8 mouse cellular contexts compared by ENCODE assay signal in genomic region chr17:26951952-26952877, GRCm38 (mm10). TPM values are rescaled to one million over a fixed set of nuclear protein-coding genes. Genes with fewer than 3 reads are reported as not detected.
DNase-seq lines count a peak whose midpoint lies in the region; ATAC-seq and TF ChIP-seq lines count a peak whose summit lies in the region.

No protein-coding gene starts in this region.

- 0 out of 2 replicates have a peak, but pooled peaks have one; percentile 25 for ATAC-seq in hindbrain, embryonic 11.5 days (ENCODE audit: low FRiP score)
- peak; percentile 49 for ATAC-seq in midbrain, embryonic 13.5 days

- H3K27me3 ChIP-seq in kidney, adult 2 months (replicated peaks; ENCODE audit: control insufficient read depth, insufficient read depth, low read length), result no peaks in the 10 kb centered on the region
- H3K27me3 ChIP-seq in hindbrain, embryonic 11.5 days (ENCODE audit: control insufficient read depth, insufficient read depth, low read length), result no peaks in the 10 kb centered on the region
- H3K27me3 ChIP-seq in midbrain, embryonic 13.5 days, result no peaks in the 10 kb centered on the region

- DNase-seq in kidney, adult 2 months, result no peak
- DNase-seq in kidney, postnatal 25 days, result no peak
- peak; percentile 35 for DNase-seq in hindbrain, embryonic 11.5 days (ENCODE audit: low spot score)
- DNase-seq in gastrocnemius, postnatal 4 days (ENCODE audit: low spot score in 2 of 2), result no peak
- DNase-seq in layer of hippocampus, adult 8-10 months (ENCODE audit: low spot score in 2 of 2), result no peak
- no peak for DNase-seq in cerebellum, postnatal 4 days (ENCODE audit: low spot score in 2 of 2)

- TF ChIP-seq POLR2A in kidney, adult 2 months (IDR thresholded peaks at IDR 0.05; ENCODE audit: low read depth, low read length), result no peak
- no peak for TF ChIP-seq POLR2A in cortical plate, adult 2 months (IDR thresholded peaks at IDR 0.05; ENCODE audit: extremely low read depth, insufficient read depth, low read length)

- no peaks in the 10 kb centered on the region for H3K9me3 ChIP-seq in hindbrain, embryonic 11.5 days (ENCODE audit: control insufficient read depth, low read length)
- no peaks in the 10 kb centered on the region for H3K9me3 ChIP-seq in midbrain, embryonic 13.5 days

- H3K4me2 ChIP-seq in hindbrain, embryonic 11.5 days (replicated peaks; ENCODE audit: low read depth, low read length), result peak overlapping the region; percentile 82
- peak overlapping the region; percentile 88 for H3K4me2 ChIP-seq in midbrain, embryonic 13.5 days (replicated peaks)

- peak overlapping the region; percentile 33 for H3K4me3 ChIP-seq in kidney, adult 2 months (ENCODE audit: insufficient read depth, low read depth, low read length)
- H3K4me3 ChIP-seq in cortical plate, adult 2 months (ENCODE audit: insufficient read depth, low read length), result peak overlapping the region; percentile 59
- peak overlapping the region; percentile 27 for H3K4me3 ChIP-seq in hindbrain, embryonic 11.5 days (ENCODE audit: low read depth, low read length)
- H3K4me3 ChIP-seq in midbrain, embryonic 13.5 days (replicated peaks), result peak overlapping the region; percentile 74

- peaks cover 4% of the 10 kb centered on the region for H3K4me1 ChIP-seq in kidney, adult 2 months (ENCODE audit: control insufficient read depth, insufficient read depth, low read length)
- H3K4me1 ChIP-seq in cortical plate, adult 2 months (ENCODE audit: control insufficient read depth, insufficient read depth, low read length), result peaks cover 6% of the 10 kb centered on the region
- peaks cover 41% of the 10 kb centered on the region for H3K4me1 ChIP-seq in hindbrain, embryonic 11.5 days (replicated peaks; ENCODE audit: control insufficient read depth, insufficient read depth, low read length)
- peaks cover 67% of the 10 kb centered on the region for H3K4me1 ChIP-seq in midbrain, embryonic 13.5 days (replicated peaks)

- no peaks in the 10 kb centered on the region for H3K36me3 ChIP-seq in kidney, adult 2 months (ENCODE audit: control insufficient read depth, insufficient read depth, low read length)
- H3K36me3 ChIP-seq in hindbrain, embryonic 11.5 days (ENCODE audit: control insufficient read depth, insufficient read depth, low read length), result 0 out of 2 replicates have a peak, but pooled peaks cover 2% of the 10 kb centered on the region
- peaks cover 28% of the 10 kb centered on the region for H3K36me3 ChIP-seq in midbrain, embryonic 13.5 days

- 33% methylated on average over 23 of the region's 23 CpGs for WGBS in kidney, adult 2 months
- 3% methylated on average over 21 of the region's 23 CpGs for WGBS in hindbrain, embryonic 11.5 days
- 4% methylated on average over 23 of the region's 23 CpGs for WGBS in midbrain, embryonic 13.5 days

- H3K9ac ChIP-seq in hindbrain, embryonic 11.5 days (ENCODE audit: low read depth, low read length), result peak overlapping the region; percentile 66
- peak overlapping the region; percentile 92 for H3K9ac ChIP-seq in midbrain, embryonic 13.5 days (replicated peaks)

- no peak overlapping the region for H3K27ac ChIP-seq in kidney, adult 2 months (ENCODE audit: insufficient read depth, low read depth, low read length)
- H3K27ac ChIP-seq in cortical plate, adult 2 months (ENCODE audit: insufficient read depth, low read length), result peak overlapping the region; percentile 78; the same call in 1 of the 2 replicates
- peak overlapping the region; percentile 74 for H3K27ac ChIP-seq in hindbrain, embryonic 11.5 days (ENCODE audit: low read depth, low read length)
- peak overlapping the region; percentile 83 for H3K27ac ChIP-seq in midbrain, embryonic 13.5 days

- TF ChIP-seq CTCF in kidney, adult 2 months (conservative IDR thresholded peaks at IDR 0.05; ENCODE audit: insufficient read depth, insufficient read length, low read depth, low read length), result no peak
- TF ChIP-seq CTCF in cortical plate, adult 2 months (IDR thresholded peaks at IDR 0.05; ENCODE audit: extremely low read depth, insufficient read depth, low read length), result no peak

RNA-seq across cellular contexts. Expression of gene Syngap1, which starts 11.2 kb away (rescaled TPM):
- 14.8 and 16.8 TPM in 2 replicates for polyA plus RNA-seq in kidney, adult 2 months (2012; rRNA removed)
- polyA plus RNA-seq in cortical plate, adult 2 months (2012; rRNA removed), result 185 and 195 TPM in 2 replicates
- polyA plus RNA-seq in hindbrain, embryonic 11.5 days (2014; fragmentation: Nextera tagmentation; extraction: Ambion mirVana), result 3.4 and 4.7 TPM in 2 replicates
- polyA plus RNA-seq in midbrain, embryonic 13.5 days (2015; fragmentation: Nextera tagmentation; extraction: Ambion mirVana), result 5.0 and 6.2 TPM in 2 replicates
- 10 to 100 TPM; 20.8 to 23.8 TPM for total RNA-seq in gastrocnemius, postnatal 4 days (2021)
- 100 to 1,000 TPM; 353 to 466 (median 403) TPM for total RNA-seq in layer of hippocampus, adult 8-10 months (2022)

RNA-seq across cellular contexts. Expression of gene Cuta, which starts 12.8 kb away (rescaled TPM):
- polyA plus RNA-seq in kidney, adult 2 months (2012; rRNA removed), result 145 and 183 TPM in 2 replicates
- polyA plus RNA-seq in cortical plate, adult 2 months (2012; rRNA removed), result 136 and 139 TPM in 2 replicates
- 135 and 154 TPM in 2 replicates for polyA plus RNA-seq in hindbrain, embryonic 11.5 days (2014; fragmentation: Nextera tagmentation; extraction: Ambion mirVana)
- polyA plus RNA-seq in midbrain, embryonic 13.5 days (2015; fragmentation: Nextera tagmentation; extraction: Ambion mirVana), result 145 and 148 TPM in 2 replicates
- 10 to 100 TPM; 90.4 to 92.8 TPM for total RNA-seq in gastrocnemius, postnatal 4 days (2021)
- total RNA-seq in layer of hippocampus, adult 8-10 months (2022), result 10 to 100 TPM; 90.0 to 96.1 (median 92.0) TPM

RNA-seq across cellular contexts. Expression of gene Phf1, which starts 19.4 kb away (rescaled TPM):
- polyA plus RNA-seq in kidney, adult 2 months (2012; rRNA removed), result 41.2 and 52.0 TPM in 2 replicates
- polyA plus RNA-seq in cortical plate, adult 2 months (2012; rRNA removed), result 47.7 and 48.1 TPM in 2 replicates
- polyA plus RNA-seq in hindbrain, embryonic 11.5 days (2014; fragmentation: Nextera tagmentation; extraction: Ambion mirVana), result 4.5 and 5.5 TPM in 2 replicates
- 13.6 and 17.7 TPM in 2 replicates for polyA plus RNA-seq in midbrain, embryonic 13.5 days (2015; fragmentation: Nextera tagmentation; extraction: Ambion mirVana)
- total RNA-seq in gastrocnemius, postnatal 4 days (2021), result 10 to 100 TPM in 1 of 2 experiments, 1 to 10 TPM in 1; 9.6 to 10.9 TPM
- total RNA-seq in layer of hippocampus, adult 8-10 months (2022), result 10 to 100 TPM; 37.0 to 40.3 (median 37.5) TPM

RNA-seq across cellular contexts. Expression of gene Zbtb9, which starts 20.8 kb away (rescaled TPM):
- 6.5 and 10.0 TPM in 2 replicates for polyA plus RNA-seq in kidney, adult 2 months (2012; rRNA removed)
- 13.9 and 14.5 TPM in 2 replicates for polyA plus RNA-seq in cortical plate, adult 2 months (2012; rRNA removed)
- 10.5 and 13.2 TPM in 2 replicates for polyA plus RNA-seq in hindbrain, embryonic 11.5 days (2014; fragmentation: Nextera tagmentation; extraction: Ambion mirVana)
- polyA plus RNA-seq in midbrain, embryonic 13.5 days (2015; fragmentation: Nextera tagmentation; extraction: Ambion mirVana), result 18.9 and 20.8 TPM in 2 replicates
- total RNA-seq in gastrocnemius, postnatal 4 days (2021), result 1 to 10 TPM; 4.1 to 4.8 TPM
- total RNA-seq in layer of hippocampus, adult 8-10 months (2022), result 10 to 100 TPM; 12.2 to 14.7 (median 13.7) TPM

RNA-seq across cellular contexts. Expression of gene Kifc5b, which starts 35.3 kb away (rescaled TPM):
- 1.3 and 1.5 TPM in 2 replicates for polyA plus RNA-seq in kidney, adult 2 months (2012; rRNA removed)
- 3.9 TPM in 2 replicates for polyA plus RNA-seq in cortical plate, adult 2 months (2012; rRNA removed)
- 4.6 and 5.9 TPM in 2 replicates for polyA plus RNA-seq in hindbrain, embryonic 11.5 days (2014; fragmentation: Nextera tagmentation; extraction: Ambion mirVana)
- 4.2 and 4.4 TPM in 2 replicates for polyA plus RNA-seq in midbrain, embryonic 13.5 days (2015; fragmentation: Nextera tagmentation; extraction: Ambion mirVana)
- 1 to 10 TPM; 6.1 to 8.5 TPM for total RNA-seq in gastrocnemius, postnatal 4 days (2021)
- total RNA-seq in layer of hippocampus, adult 8-10 months (2022), result 1 to 10 TPM; 2.5 to 7.4 (median 4.2) TPM

Comparison
In these comparisons a context has a peak if more than half of its experiments do, and no peak if none do; other contexts are left out.
1. RNA of gene Syngap1, which starts 11.2 kb away (polyA plus RNA-seq): 185 to 195 TPM in cortical plate, adult 2 months; 14.8 to 16.8 TPM in kidney, adult 2 months, 5.0 to 6.2 TPM in midbrain, embryonic 13.5 days and 3.4 to 4.7 TPM in hindbrain, embryonic 11.5 days; every median in the first group is over 10 times any median in the second.
2. Peak in every context shown above with its lines, with median percentiles within 50 percentile points of each other: H3K4me3 ChIP-seq.